Mouse (Mus musculus) ES-E14 (cell line): Measurements from ENCODE around the gene Gk2.

ENCODE experiments used
- CHD2 ChIP-seq: IDR thresholded peaks from 2 replicates; pipeline ENCODE4 v1.6.1; 2014; ENCODE audit warnings: mild to moderate bottlenecking, low read depth, low read length, inconsistent platforms
- HCFC1 ChIP-seq: IDR thresholded peaks from 2 replicates; pipeline ENCODE4 v1.6.1; 2012; ENCODE audit warnings: low read length, inconsistent platforms, borderline replicate concordance; ENCODE audit not compliant: insufficient read depth
- MAFK ChIP-seq: IDR thresholded peaks from 2 replicates; pipeline ENCODE4 v1.6.1; 2014; ENCODE audit warnings: mild to moderate bottlenecking, low read depth, low read length, inconsistent platforms; ENCODE audit not compliant: insufficient read depth
- ZC3H11A ChIP-seq: IDR thresholded peaks from 2 replicates; pipeline ENCODE4 v1.6.1; 2012; ENCODE audit warnings: low read depth, mild to moderate bottlenecking, inconsistent platforms, low read length, borderline replicate concordance

DNA sequence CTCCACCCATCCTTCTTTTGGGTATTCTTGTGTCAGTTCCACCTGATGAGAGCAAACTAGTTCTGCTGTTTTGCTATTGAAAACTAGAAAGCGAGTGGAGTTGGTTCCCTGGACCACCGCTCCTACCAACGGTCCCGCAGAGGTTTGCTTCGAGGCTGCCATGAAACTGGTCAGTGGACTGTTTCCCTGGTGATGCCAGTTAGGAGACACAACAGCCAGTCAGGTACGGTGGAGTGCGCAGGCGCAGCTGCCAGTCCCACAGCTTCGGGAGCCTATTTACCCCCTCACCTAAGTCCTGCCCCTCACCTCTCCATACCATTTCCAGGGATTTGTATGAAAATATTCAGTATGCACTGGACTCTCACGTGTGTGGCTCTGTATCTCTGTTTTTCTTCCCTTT is at the start of gene Gk2:
- TF ChIP-seq MAFK: no peak
- TF ChIP-seq HCFC1: no peak
- no peak for TF ChIP-seq ZC3H11A
- TF ChIP-seq CHD2: no peak
